Mouse (Mus musculus): ENCODE measurements at regions not wholly inside any gene's neighbourhood (a gene's known extent, or its start where the extent isn't known, plus 50 kb on each side); places are given as distances from the start of the nearest gene placed in this dataset.

GRCm38 (mm10) chrX:23136710-23137109 lies 228.2 kb downstream of the Klhl13 start:
- DNase-seq (ENCODE audit: low spot score) = no peak

- DNase-seq (ENCODE audit: low spot score) = no peak
Measured at GRCm38 (mm10) chrX:23095867-23096266, 269.0 kb downstream of the Klhl13 start.

- DNase-seq (ENCODE audit: low spot score) = no peak
Measured at GRCm38 (mm10) chrX:23092774-23093173, 272.1 kb downstream of the Klhl13 start.

GRCm38 (mm10) chrX:23066432-23066831 lies 298.4 kb downstream of the Klhl13 start:
- DNase-seq (ENCODE audit: low spot score) = no peak

- DNase-seq (ENCODE audit: low spot score) = peak; percentile 30
Measured at GRCm38 (mm10) chrX:23027622-23028021, 337.3 kb downstream of the Klhl13 start.

- peak; percentile 3 for DNase-seq (ENCODE audit: low spot score)
Measured at GRCm38 (mm10) chrX:23015562-23015961, 349.3 kb downstream of the Klhl13 start.

GRCm38 (mm10) chrX:23015118-23015517 lies 349.8 kb downstream of the Klhl13 start:
- DNase-seq (ENCODE audit: low spot score) = no peak
